Mouse (Mus musculus) ES-E14 (cell line): ENCODE measurements at regions not wholly inside any gene's neighbourhood (a gene's known extent, or its start where the extent isn't known, plus 50 kb on each side); places are given as distances from the start of the nearest gene placed in this dataset.

Source experiments
- CHD2 ChIP-seq: IDR thresholded peaks from 2 replicates; pipeline ENCODE4 v1.6.1; 2014; ENCODE audit warnings: mild to moderate bottlenecking, low read depth, low read length, inconsistent platforms
- HCFC1 ChIP-seq: IDR thresholded peaks from 2 replicates; pipeline ENCODE4 v1.6.1; 2012; ENCODE audit warnings: low read length, inconsistent platforms, borderline replicate concordance; ENCODE audit not compliant: insufficient read depth
- MAFK ChIP-seq: IDR thresholded peaks from 2 replicates; pipeline ENCODE4 v1.6.1; 2014; ENCODE audit warnings: mild to moderate bottlenecking, low read depth, low read length, inconsistent platforms; ENCODE audit not compliant: insufficient read depth
- ZC3H11A ChIP-seq: IDR thresholded peaks from 2 replicates; pipeline ENCODE4 v1.6.1; 2012; ENCODE audit warnings: low read depth, mild to moderate bottlenecking, inconsistent platforms, low read length, borderline replicate concordance
- ZNF384 ChIP-seq: IDR thresholded peaks from 2 replicates; pipeline ENCODE4 v1.6.1; 2012; ENCODE audit warnings: low read depth, low read length, inconsistent platforms

GRCm38 (mm10) chr2:179379691-179380443, 62.4 kb upstream of the Cdh4 start:
- TF ChIP-seq ZC3H11A (no peak), CHD2 (no peak), ZNF384 (no peak), MAFK (no peak), HCFC1 (no peak)
